Comparison of ENCODE assay signal across 9 mouse cellular contexts in the genomic region with DNA sequence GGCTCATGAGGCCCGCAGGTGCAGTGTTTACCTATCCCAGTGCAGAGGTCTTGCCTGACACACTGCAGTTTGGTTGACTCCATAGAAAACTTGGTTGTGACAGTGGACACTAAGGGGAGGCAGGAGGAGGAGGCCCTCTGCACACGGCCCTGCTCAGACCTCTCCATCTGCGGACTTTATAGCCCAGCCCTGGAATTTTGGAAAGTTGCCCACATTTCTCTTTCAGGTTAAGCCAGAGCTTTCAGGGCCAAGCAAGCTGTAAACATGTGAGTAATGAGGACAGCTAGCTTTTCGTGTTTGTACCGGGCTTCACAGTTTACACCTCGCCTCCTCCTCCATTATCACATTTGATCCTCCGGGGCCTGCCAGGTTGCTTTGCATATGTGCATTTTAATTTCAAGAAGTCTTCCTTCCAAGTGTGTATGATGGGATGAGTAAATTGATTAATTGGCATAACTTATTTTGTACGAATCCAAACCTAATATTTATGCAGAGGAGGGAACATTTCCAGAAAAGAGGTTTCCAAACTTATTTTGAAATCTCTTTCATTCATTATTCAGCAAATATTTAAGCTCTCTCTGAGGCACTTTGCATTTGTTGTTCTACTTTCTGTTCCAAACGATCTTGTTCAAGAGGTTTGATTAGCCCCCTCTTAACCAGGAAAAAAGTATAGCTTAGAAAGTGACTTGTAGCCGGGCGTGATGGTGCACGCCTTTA.
DNase-seq lines count a peak whose midpoint lies in the region; ATAC-seq lines count a peak whose summit lies in the region.
"Had no signal": no experiment of that assay in that cellular context is flagged by ENCODE, and none has a peak within 500 bp of the region (broad histone marks: within the 10 kb centered on the region; RNA-seq: fewer than 3 reads in every experiment).

No protein-coding gene starts in this region.

- 73% methylated on average over 12 of the region's 12 CpGs for WGBS in heart, embryonic 11.5 days (ENCODE audit: insufficient replicate concordance)
- 45% methylated on average over 12 of the region's 12 CpGs for WGBS in limb, embryonic 15.5 days

- peaks cover 6% of the 10 kb centered on the region for H3K36me3 ChIP-seq in heart, embryonic 11.5 days (ENCODE audit: control insufficient read depth, insufficient read depth, low read length)
- peaks cover 60% of the 10 kb centered on the region for H3K36me3 ChIP-seq in limb, embryonic 15.5 days

- peak; percentile 59 to 64 for DNase-seq in heart, postnatal 10 days
- DNase-seq in adipocyte (ENCODE audit: low spot score): peak; percentile 45
- DNase-seq in cerebellum, adult 9-11 months: peak; percentile 79
- DNase-seq in frontal cortex, adult 2 months (ENCODE audit: extremely low spot score in 1 of 2, low spot score in 1 of 2): no peak
- DNase-seq in frontal cortex, postnatal 14 days (ENCODE audit: low spot score in 2 of 2): no peak
- no peak for DNase-seq in thymus, postnatal 0 days (ENCODE audit: low spot score)

- H3K4me1 ChIP-seq in heart, embryonic 11.5 days (ENCODE audit: control insufficient read depth, insufficient read depth, low read length): peaks cover 34% of the 10 kb centered on the region
- H3K4me1 ChIP-seq in limb, embryonic 15.5 days: peaks cover 50% of the 10 kb centered on the region

- no peak overlapping the region for H3K27ac ChIP-seq in heart, embryonic 11.5 days (ENCODE audit: low read depth, low read length)
- H3K27ac ChIP-seq in limb, embryonic 15.5 days: peak overlapping the region; percentile 67; the same call in 1 of the 2 replicates
- H3K27ac ChIP-seq: neural tube, embryonic 12.5 days had no signal

- no peak for ATAC-seq in heart, embryonic 11.5 days (replicated peaks; ENCODE audit: insufficient number of reproducible peaks, low FRiP score, low TSS enrichment)
- ATAC-seq in limb, embryonic 15.5 days (ENCODE audit: insufficient number of reproducible peaks, low FRiP score, low TSS enrichment, low read depth): no peak

- no peak overlapping the region for H3K4me2 ChIP-seq in heart, embryonic 11.5 days
- no peak overlapping the region for H3K4me2 ChIP-seq in limb, embryonic 15.5 days
- H3K4me2 ChIP-seq: neural tube, embryonic 12.5 days had no signal

- intact Hi-C loops in heart, postnatal 10 days (cut with DNase I): no loop called here

- H3K9ac ChIP-seq in heart, embryonic 11.5 days (ENCODE audit: low read depth, low read length): no peak overlapping the region
- no peak overlapping the region for H3K9ac ChIP-seq in limb, embryonic 15.5 days
- H3K9ac ChIP-seq: neural tube, embryonic 12.5 days had no signal

- H3K27me3 ChIP-seq in heart, embryonic 11.5 days (ENCODE audit: control insufficient read depth, insufficient read depth, low read length): no peaks in the 10 kb centered on the region
- no peaks in the 10 kb centered on the region for H3K27me3 ChIP-seq in limb, embryonic 15.5 days
- H3K27me3 ChIP-seq: neural tube, embryonic 12.5 days had no signal

- no peak overlapping the region for H3K4me3 ChIP-seq in heart, embryonic 11.5 days (ENCODE audit: low read depth, low read length)
- no peak overlapping the region for H3K4me3 ChIP-seq in limb, embryonic 15.5 days
- H3K4me3 ChIP-seq: neural tube, embryonic 12.5 days had no signal

- no peaks in the 10 kb centered on the region for H3K9me3 ChIP-seq in heart, embryonic 11.5 days (replicated peaks; ENCODE audit: control insufficient read depth, low read length)
- H3K9me3 ChIP-seq in limb, embryonic 15.5 days: no peaks in the 10 kb centered on the region
- H3K9me3 ChIP-seq: neural tube, embryonic 12.5 days had no signal

Comparison
In these comparisons a context has a peak if more than half of its experiments do, and no peak if none do; other contexts are left out.
1. DNase-seq: peak in heart, postnatal 10 days (2 of 2), adipocyte (single experiment) and cerebellum, adult 9-11 months (single experiment); none in frontal cortex, adult 2 months (0 of 2), frontal cortex, postnatal 14 days (0 of 2) and thymus, postnatal 0 days (single experiment).